Mouse (Mus musculus) testis, adult 2 months (tissue): ENCODE measurements around the gene Adamts13. TPM values are rescaled to one million over a fixed set of nuclear protein-coding genes. Genes with fewer than 3 reads are reported as not detected.
A peak's percentile ranks its signal among the peaks of the same experiment; 100 is the strongest.

ENCODE experiments used
- H3K27ac ChIP-seq: fragments of 200-500 bp; 2 replicates; pipeline ENCODE4 v1.5.1; 2012; ENCODE audit warnings: low read depth, low read length; ENCODE audit not compliant: control insufficient read depth, insufficient read depth
- H3K27me3 ChIP-seq: fragments of 200-500 bp; 2 replicates; pipeline ENCODE4 v1.6.1; 2012; ENCODE audit warnings: mild to moderate bottlenecking, low read length, moderate library complexity; ENCODE audit not compliant: control insufficient read depth, insufficient read depth
- H3K36me3 ChIP-seq: fragments of 200-500 bp; 2 replicates; pipeline ENCODE4 v1.6.1; 2012; ENCODE audit warnings: mild to moderate bottlenecking, low read length; ENCODE audit not compliant: control insufficient read depth, insufficient read depth
- H3K4me1 ChIP-seq: fragments of 200-500 bp; 2 replicates; pipeline ENCODE4 v1.6.1; 2012; ENCODE audit warnings: low read length; ENCODE audit not compliant: control insufficient read depth, insufficient read depth
- H3K4me3 ChIP-seq: fragments of 200-500 bp; 2 replicates; pipeline ENCODE4 v1.5.1; 2012; ENCODE audit warnings: low read depth, mild to moderate bottlenecking, low read length, moderate library complexity, mixed read lengths; ENCODE audit not compliant: control insufficient read depth
- CTCF ChIP-seq: fragments of 200-500 bp; IDR thresholded peaks from 2 replicates; pipeline ENCODE4 v1.5.1; 2012; ENCODE audit warnings: low read depth, mild to moderate bottlenecking, inconsistent platforms, low read length, moderate library complexity; ENCODE audit not compliant: control insufficient read depth, insufficient read depth, insufficient replicate concordance
- POLR2A ChIP-seq: fragments of 200-500 bp; IDR thresholded peaks from 2 replicates; pipeline ENCODE4 v1.6.1; 2012; ENCODE audit warnings: low read depth, mild to moderate bottlenecking, inconsistent platforms, low read length, moderate library complexity; ENCODE audit not compliant: control insufficient read depth
- polyA plus RNA-seq: library from polyadenylated mRNA; depleted of rRNA; stranded (reverse); fragments of >200 nt; gene quantifications from 2 replicates; pipeline ENCODE4 v1.2.3, GENCODE M21; 2012

Gene Adamts13
- polyA plus RNA-seq, 1 experiment, result 0.02 TPM

DNA sequence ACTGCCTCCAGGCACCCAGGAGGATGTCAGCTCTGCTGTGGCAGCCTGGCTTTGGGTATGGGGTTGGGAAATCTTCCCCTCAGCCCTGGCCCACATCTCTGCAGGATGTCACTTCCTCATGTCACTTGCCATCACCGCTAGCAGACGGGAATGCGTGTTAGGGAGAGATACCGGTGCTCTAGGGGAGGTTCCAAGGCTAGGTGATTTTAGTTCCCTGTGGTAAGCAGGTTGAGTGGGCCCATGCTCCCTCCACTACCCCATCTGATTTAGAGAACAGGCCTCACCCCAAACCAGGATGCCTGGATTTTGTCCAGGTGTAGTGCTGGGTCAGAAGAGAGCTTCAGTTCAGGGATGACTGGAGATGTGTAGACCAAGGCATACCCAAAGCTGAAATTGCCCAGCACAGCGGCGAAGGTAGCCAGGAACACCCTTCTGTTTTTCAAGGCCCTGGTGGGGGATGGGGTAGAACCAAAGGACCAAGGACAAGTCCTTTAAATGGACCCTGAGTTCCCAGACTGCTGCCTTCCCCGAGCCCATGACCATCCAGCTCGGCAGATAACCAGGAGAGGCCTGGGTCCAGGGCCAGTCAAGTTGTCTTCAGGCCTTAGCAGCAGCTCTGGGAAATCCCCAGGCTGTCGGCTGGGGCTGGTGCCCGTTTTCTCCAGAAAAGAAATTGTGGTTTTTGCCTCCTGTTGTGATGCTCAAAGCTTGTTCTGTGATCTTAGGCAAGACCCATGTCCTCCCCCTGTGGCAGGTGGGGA, 53.8 kb downstream of the Adamts13 start:
- Histone ChIP-seq H3K27ac (no peak overlapping the region), H3K4me1 (peaks cover 5% of the 10 kb centered on the region; the same call in 1 of the 2 replicates), H3K36me3 (no peaks in the 10 kb centered on the region), H3K4me3 (no peak overlapping the region), H3K27me3 (no peaks in the 10 kb centered on the region)
- no peak for TF ChIP-seq POLR2A
- no peak for TF ChIP-seq CTCF

DNA sequence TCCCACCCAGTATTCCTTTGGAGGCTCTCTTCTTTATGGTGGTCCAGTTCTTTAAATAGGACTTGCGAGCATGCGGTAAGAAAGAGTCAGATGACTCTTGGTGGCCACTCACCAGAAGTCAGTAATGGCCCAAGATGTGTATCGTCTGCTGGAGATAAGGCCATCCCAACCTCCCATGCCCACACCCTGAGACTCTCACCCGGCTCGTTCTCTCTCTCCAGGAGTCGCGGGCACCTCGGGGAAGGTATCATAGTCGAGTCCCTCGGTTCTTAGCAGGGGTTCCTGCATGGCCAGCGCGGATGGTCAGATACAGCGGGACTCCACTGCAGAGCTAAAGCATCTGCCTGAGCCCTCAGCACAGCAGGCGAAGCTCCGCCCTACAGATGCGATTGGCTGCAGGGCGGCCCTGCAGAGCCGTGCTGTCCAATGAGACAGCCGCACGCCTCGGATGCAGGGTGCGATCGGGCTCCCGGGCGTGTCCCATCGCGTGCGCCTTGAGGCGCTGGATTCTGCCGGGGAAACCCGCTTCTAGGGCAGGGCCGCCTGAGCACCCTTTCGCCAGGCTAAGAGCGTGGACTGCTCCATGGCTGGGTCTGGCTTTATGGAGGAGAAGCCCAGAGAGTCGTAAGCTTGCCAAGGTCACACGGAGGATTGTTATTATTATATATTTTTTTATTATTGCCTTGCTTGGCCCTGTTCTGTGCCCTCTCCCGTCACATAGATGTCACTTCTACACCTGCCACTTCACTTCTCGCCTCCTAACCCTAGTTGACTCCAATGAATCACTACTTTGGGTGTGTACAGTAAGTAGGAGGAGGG, 54.6 kb downstream of the Adamts13 start, which contains the start of gene Slc2a6:
Slc2a6 (minus strand) TSS at position 381 of the 819 bp plus-strand sequence.
- peak within 1 kb of the TSS; percentile 30 for H3K4me3 ChIP-seq
- H3K27me3 ChIP-seq, result no peaks in the 10 kb centered on the region
- H3K27ac ChIP-seq, result no peak within 1 kb of the TSS
- H3K36me3 ChIP-seq, result no peaks in the 10 kb centered on the region
- TF ChIP-seq CTCF, result no peak
- TF ChIP-seq POLR2A, result no peak
- peaks cover 5% of the 10 kb centered on the region; the same call in 1 of the 2 replicates for H3K4me1 ChIP-seq

DNA sequence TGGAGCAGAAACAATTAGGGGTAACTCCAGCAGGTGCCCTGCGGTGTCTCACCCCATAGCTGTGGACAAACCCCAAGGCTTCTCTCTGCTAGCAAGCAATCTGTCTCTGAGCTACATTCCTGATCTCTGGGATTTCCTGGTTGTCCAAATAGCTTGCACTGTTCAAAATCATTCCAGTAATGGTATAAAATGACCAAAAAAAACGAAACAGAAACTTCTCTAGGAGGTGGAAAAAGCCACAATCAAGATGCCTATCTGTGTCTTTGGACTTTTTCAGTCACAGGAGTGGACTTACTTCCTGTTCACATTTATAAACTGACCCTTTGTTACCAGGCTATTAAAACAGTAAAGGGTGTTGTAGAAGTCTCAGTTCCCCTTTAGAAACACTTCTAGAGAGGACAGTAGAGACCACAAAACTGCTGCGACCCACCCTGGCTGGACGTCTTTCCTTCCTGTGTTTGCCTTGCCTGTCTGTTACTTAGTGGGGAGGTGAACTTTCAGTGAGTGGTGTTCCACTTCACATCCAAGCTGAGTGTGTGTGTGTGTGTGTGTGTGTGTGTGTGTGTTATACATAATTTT, 55.3 kb downstream of the Adamts13 start:
- peaks cover 5% of the 10 kb centered on the region; the same call in 1 of the 2 replicates for H3K4me1 ChIP-seq
- no peaks in the 10 kb centered on the region for H3K36me3 ChIP-seq
- H3K4me3 ChIP-seq, result no peak overlapping the region
- no peak for TF ChIP-seq POLR2A
- no peak for TF ChIP-seq CTCF
- H3K27me3 ChIP-seq, result no peaks in the 10 kb centered on the region
- no peak overlapping the region for H3K27ac ChIP-seq

- no peak for TF ChIP-seq CTCF
- H3K36me3 ChIP-seq, result no peaks in the 10 kb centered on the region
These were observed 59.1 kb downstream of the Adamts13 start for GRCm38 (mm10) chr2:27032361-27032760.

GRCm38 (mm10) chr2:27036003-27036402, 62.8 kb downstream of the Adamts13 start:
- no peaks in the 10 kb centered on the region for H3K27me3 ChIP-seq
- no peaks in the 10 kb centered on the region; the same call in 1 of the 2 replicates for H3K4me1 ChIP-seq
- no peak overlapping the region for H3K4me3 ChIP-seq
- no peak for TF ChIP-seq POLR2A
- no peak for TF ChIP-seq CTCF
- no peaks in the 10 kb centered on the region for H3K36me3 ChIP-seq
- H3K27ac ChIP-seq, result no peak overlapping the region

More at GRCm38 (mm10) chr2:27032361-27032760, 59.1 kb downstream of the Adamts13 start:
- Histone ChIP-seq H3K4me1 (peaks cover 5% of the 10 kb centered on the region; the same call in 1 of the 2 replicates), H3K4me3 (no peak overlapping the region), H3K27me3 (no peaks in the 10 kb centered on the region), H3K27ac (no peak overlapping the region)

DNA sequence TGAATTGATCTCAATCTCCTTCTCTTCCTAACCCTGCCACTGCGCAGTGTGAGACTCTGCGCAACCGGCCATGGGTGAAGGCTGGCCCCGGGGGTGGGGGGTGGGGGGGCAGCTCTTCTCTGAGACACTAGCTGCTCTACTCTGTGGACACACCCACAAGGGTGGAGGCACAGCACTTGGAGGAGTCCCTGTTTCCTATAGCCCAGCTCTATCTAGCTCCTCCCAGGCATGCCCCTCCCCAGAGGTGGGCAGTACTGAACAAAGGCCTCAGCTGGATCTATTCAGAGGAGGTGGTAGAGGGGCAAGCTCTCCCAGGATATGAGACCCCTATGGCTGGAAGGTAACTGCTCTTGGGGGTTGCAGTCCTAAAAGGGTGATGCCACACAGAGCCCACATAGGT, 63.8 kb downstream of the Adamts13 start:
- Histone ChIP-seq H3K4me3 (no peak overlapping the region), H3K4me1 (no peaks in the 10 kb centered on the region; the same call in 1 of the 2 replicates), H3K27ac (no peak overlapping the region), H3K27me3 (no peaks in the 10 kb centered on the region), H3K36me3 (no peaks in the 10 kb centered on the region)
- no peak for TF ChIP-seq CTCF
- TF ChIP-seq POLR2A, result no peak

- Histone ChIP-seq H3K27ac (no peak overlapping the region), H3K27me3 (no peaks in the 10 kb centered on the region), H3K4me1 (no peaks in the 10 kb centered on the region; the same call in 1 of the 2 replicates), H3K36me3 (no peaks in the 10 kb centered on the region), H3K4me3 (no peak overlapping the region)
- TF ChIP-seq CTCF (peak; percentile 82; the same call in 1 of the 2 replicates), POLR2A (no peak)
These were observed 65.4 kb downstream of the Adamts13 start for GRCm38 (mm10) chr2:27038596-27038995.
